Mouse (Mus musculus): ENCODE data around the gene Gm5089. TPM values are rescaled to one million over a fixed set of nuclear protein-coding genes. Genes with fewer than 3 reads are reported as not detected.
"Not testable (repeated sequence)": the region's sequence is repeated elsewhere in the genome, so short reads cannot be mapped to it uniquely, and the experiment has no call there.

The Gm5089 gene
- polyA plus RNA-seq, 1 experiment from 2014 or later = 1.2 TPM

GRCm38 (mm10) chr14:122466756-122467362 lies 15.9 kb upstream of the Gm5089 start:
- H3K9me3 ChIP-seq (ENCODE audit: control insufficient read depth, low read length) = no peaks in the 10 kb centered on the region
- H3K4me3 ChIP-seq (replicated peaks; ENCODE audit: low read length) = no peak overlapping the region
- peaks cover 92% of the 10 kb centered on the region for H3K27me3 ChIP-seq (ENCODE audit: control insufficient read depth, insufficient read depth, low read length)
- ATAC-seq (ENCODE audit: low FRiP score) = no peak
- H3K27ac ChIP-seq = no peak overlapping the region
- H3K4me1 ChIP-seq (replicated peaks; ENCODE audit: control insufficient read depth, insufficient read depth, low read length) = peaks cover 12% of the 10 kb centered on the region; the same call in 1 of the 2 replicates
- H3K9ac ChIP-seq = no peak overlapping the region
- H3K4me2 ChIP-seq (replicated peaks) = peak overlapping the region; percentile 64
- H3K36me3 ChIP-seq (replicated peaks; ENCODE audit: control insufficient read depth, insufficient read depth) = no peaks in the 10 kb centered on the region
- no peak for DNase-seq (ENCODE audit: low spot score)
- WGBS = 38% methylated on average over 7 of the region's 7 CpGs

- Histone ChIP-seq H3K9me3 (ENCODE audit: control insufficient read depth, low read length) (no peaks in the 10 kb centered on the region), H3K27me3 (ENCODE audit: control insufficient read depth, insufficient read depth, low read length) (peaks cover 92% of the 10 kb centered on the region), H3K4me1 (replicated peaks; ENCODE audit: control insufficient read depth, insufficient read depth, low read length) (peaks cover 12% of the 10 kb centered on the region; the same call in 1 of the 2 replicates), H3K4me2 (replicated peaks) (peak overlapping the region; percentile 64), H3K9ac (no peak overlapping the region), H3K27ac (peak overlapping the region; percentile 26; the same call in 1 of the 2 replicates), H3K36me3 (replicated peaks; ENCODE audit: control insufficient read depth, insufficient read depth) (no peaks in the 10 kb centered on the region), H3K4me3 (replicated peaks; ENCODE audit: low read length) (peak overlapping the region; percentile 48)
- DNase-seq (ENCODE audit: low spot score) = no peak
- ATAC-seq (ENCODE audit: low FRiP score) = no peak; the same call in 1 of the 2 replicates
- 23% methylated on average over 13 of the region's 13 CpGs for WGBS
Measured at GRCm38 (mm10) chr14:122465931-122466490, 15.1 kb upstream of the Gm5089 start.

GRCm38 (mm10) chr14:122464763-122465741 lies 14.1 kb upstream of the Gm5089 start, which contains the start of gene Zic5:
Zic5 (minus strand) TSS chr14:122465677.
- H3K27ac ChIP-seq = peak within 1 kb of the TSS; percentile 90
- H3K36me3 ChIP-seq (replicated peaks; ENCODE audit: control insufficient read depth, insufficient read depth) = no peaks in the 10 kb centered on the region
- peaks cover 12% of the 10 kb centered on the region; the same call in 1 of the 2 replicates for H3K4me1 ChIP-seq (replicated peaks; ENCODE audit: control insufficient read depth, insufficient read depth, low read length)
- H3K4me3 ChIP-seq (replicated peaks; ENCODE audit: low read length) = peak within 1 kb of the TSS; percentile 48
- no peaks in the 10 kb centered on the region for H3K9me3 ChIP-seq (ENCODE audit: control insufficient read depth, low read length)
- H3K4me2 ChIP-seq (replicated peaks) = peak within 1 kb of the TSS; percentile 64
- DNase-seq (ENCODE audit: low spot score) (peak; percentile 60), ATAC-seq (ENCODE audit: low FRiP score) (peak; percentile 81)
- H3K9ac ChIP-seq = peak within 1 kb of the TSS; percentile 74
- WGBS = under 1% methylated on average over 54 of the region's 62 CpGs
- H3K27me3 ChIP-seq (ENCODE audit: control insufficient read depth, insufficient read depth, low read length) = peaks cover 89% of the 10 kb centered on the region

GRCm38 (mm10) chr14:122464351-122464762 lies 13.4 kb upstream of the Gm5089 start:
- H3K4me2 ChIP-seq (replicated peaks) = peak overlapping the region; percentile 64
- H3K27me3 ChIP-seq (ENCODE audit: control insufficient read depth, insufficient read depth, low read length) = peaks cover 88% of the 10 kb centered on the region
- H3K4me3 ChIP-seq (replicated peaks; ENCODE audit: low read length) = peak overlapping the region; percentile 48
- peak overlapping the region; percentile 90 for H3K27ac ChIP-seq
- ATAC-seq (ENCODE audit: low FRiP score) = peak; percentile 13
- H3K36me3 ChIP-seq (replicated peaks; ENCODE audit: control insufficient read depth, insufficient read depth) = no peaks in the 10 kb centered on the region
- DNase-seq (ENCODE audit: low spot score) = no peak
- H3K9ac ChIP-seq = peak overlapping the region; percentile 74
- no peaks in the 10 kb centered on the region for H3K9me3 ChIP-seq (ENCODE audit: control insufficient read depth, low read length)
- WGBS = under 1% methylated on average over 41 of the region's 62 CpGs
- peaks cover 12% of the 10 kb centered on the region; the same call in 1 of the 2 replicates for H3K4me1 ChIP-seq (replicated peaks; ENCODE audit: control insufficient read depth, insufficient read depth, low read length)

- H3K36me3 ChIP-seq (replicated peaks; ENCODE audit: control insufficient read depth, insufficient read depth); H3K9me3 ChIP-seq (ENCODE audit: control insufficient read depth, low read length): not testable (repeated sequence)
- WGBS = under 1% methylated on average over 42 of the region's 58 CpGs
- H3K4me1 ChIP-seq (replicated peaks; ENCODE audit: control insufficient read depth, insufficient read depth, low read length) = peaks cover 12% of the 10 kb centered on the region; the same call in 1 of the 2 replicates
- H3K27ac ChIP-seq = peak overlapping the region; percentile 90
- ATAC-seq (ENCODE audit: low FRiP score) (peak; percentile 18; the same call in 1 of the 2 replicates), DNase-seq (ENCODE audit: low spot score) (peak; percentile 30)
- H3K4me3 ChIP-seq (replicated peaks; ENCODE audit: low read length) = peak overlapping the region; percentile 48
- peaks cover 82% of the 10 kb centered on the region for H3K27me3 ChIP-seq (ENCODE audit: control insufficient read depth, insufficient read depth, low read length)
- H3K9ac ChIP-seq = peak overlapping the region; percentile 74
- peak overlapping the region; percentile 64 for H3K4me2 ChIP-seq (replicated peaks)
Measured at GRCm38 (mm10) chr14:122463734-122464341, 12.9 kb upstream of the Gm5089 start.

- H3K27me3 ChIP-seq (ENCODE audit: control insufficient read depth, insufficient read depth, low read length) = peaks cover 80% of the 10 kb centered on the region
- no peak for ATAC-seq (ENCODE audit: low FRiP score)
- peaks cover 12% of the 10 kb centered on the region; the same call in 1 of the 2 replicates for H3K4me1 ChIP-seq (replicated peaks; ENCODE audit: control insufficient read depth, insufficient read depth, low read length)
- H3K36me3 ChIP-seq (replicated peaks; ENCODE audit: control insufficient read depth, insufficient read depth) = no peaks in the 10 kb centered on the region
- H3K27ac ChIP-seq = peak overlapping the region; percentile 90
- DNase-seq (ENCODE audit: low spot score) = peak; percentile 24
- peak overlapping the region; percentile 74 for H3K9ac ChIP-seq
- peak overlapping the region; percentile 64 for H3K4me2 ChIP-seq (replicated peaks)
- peak overlapping the region; percentile 48 for H3K4me3 ChIP-seq (replicated peaks; ENCODE audit: low read length)
- H3K9me3 ChIP-seq (ENCODE audit: control insufficient read depth, low read length) = no peaks in the 10 kb centered on the region
- 1% methylated on average over 40 of the region's 40 CpGs for WGBS
Measured at GRCm38 (mm10) chr14:122463080-122463691, 12.3 kb upstream of the Gm5089 start.

- H3K4me2 ChIP-seq (replicated peaks) = peak overlapping the region; percentile 64
- H3K4me1 ChIP-seq (replicated peaks; ENCODE audit: control insufficient read depth, insufficient read depth, low read length) = peaks cover 12% of the 10 kb centered on the region; the same call in 1 of the 2 replicates
- H3K36me3 ChIP-seq (replicated peaks; ENCODE audit: control insufficient read depth, insufficient read depth) = no peaks in the 10 kb centered on the region
- H3K27me3 ChIP-seq (ENCODE audit: control insufficient read depth, insufficient read depth, low read length) = peaks cover 75% of the 10 kb centered on the region
- H3K9ac ChIP-seq = peak overlapping the region; percentile 74
- ATAC-seq (ENCODE audit: low FRiP score) = no peak
- WGBS = 7% methylated on average over 17 of the region's 17 CpGs
- H3K4me3 ChIP-seq (replicated peaks; ENCODE audit: low read length) = peak overlapping the region; percentile 48
- no peaks in the 10 kb centered on the region for H3K9me3 ChIP-seq (ENCODE audit: control insufficient read depth, low read length)
- DNase-seq (ENCODE audit: low spot score) = peak; percentile 24
- H3K27ac ChIP-seq = peak overlapping the region; percentile 90
Measured at GRCm38 (mm10) chr14:122462689-122463079, 11.8 kb upstream of the Gm5089 start.

GRCm38 (mm10) chr14:122461966-122462365 lies 11.1 kb upstream of the Gm5089 start:
- WGBS = 9% methylated on average over 9 of the region's 9 CpGs

More at GRCm38 (mm10) chr14:122461966-122462365, 11.1 kb upstream of the Gm5089 start:
- Histone ChIP-seq H3K9ac (peak overlapping the region; percentile 74), H3K4me3 (replicated peaks; ENCODE audit: low read length) (peak overlapping the region; percentile 48), H3K4me2 (replicated peaks) (peak overlapping the region; percentile 64), H3K36me3 (replicated peaks; ENCODE audit: control insufficient read depth, insufficient read depth) (no peaks in the 10 kb centered on the region), H3K4me1 (replicated peaks; ENCODE audit: control insufficient read depth, insufficient read depth, low read length) (peaks cover 12% of the 10 kb centered on the region; the same call in 1 of the 2 replicates), H3K27me3 (ENCODE audit: control insufficient read depth, insufficient read depth, low read length) (peaks cover 68% of the 10 kb centered on the region), H3K27ac (peak overlapping the region; percentile 90), H3K9me3 (ENCODE audit: control insufficient read depth, low read length) (no peaks in the 10 kb centered on the region)
- peak; percentile 30 for DNase-seq (ENCODE audit: low spot score)
- no peak for ATAC-seq (ENCODE audit: low FRiP score)
